In genomic region chr8:84130806-84131205, GRCm38 (mm10) we compare ENCODE assay signal across 9 mouse cellular contexts. TPM values are rescaled to one million over a fixed set of nuclear protein-coding genes. Genes with fewer than 3 reads are reported as not detected.
DNase-seq lines count a peak whose midpoint lies in the region.
"Had no signal": no experiment of that assay in that cellular context is flagged by ENCODE, and none has a peak within 500 bp of the region (broad histone marks: within the 10 kb centered on the region; RNA-seq: fewer than 3 reads in every experiment).

No protein-coding gene starts in this region.

- WGBS in heart, embryonic 10.5 days: 44% methylated on average over 30 of the region's 30 CpGs

- peaks cover 32% of the 10 kb centered on the region for H3K27me3 ChIP-seq in heart, embryonic 10.5 days (ENCODE audit: insufficient read depth, poor library complexity, severe bottlenecking)

- H3K4me1 ChIP-seq in heart, embryonic 10.5 days: peaks cover 28% of the 10 kb centered on the region

- peak; percentile 13 for DNase-seq in heart, adult 8-10 months (ENCODE audit: low spot score)
- DNase-seq in heart, embryonic 10.5 days (ENCODE audit: low spot score): no peak
- DNase-seq in R1 (ENCODE audit: low read depth, low spot score): peak; percentile 58
- DNase-seq in cerebellum, adult 9-11 months: peak; percentile 86
- DNase-seq in kidney, postnatal 14 days: peak; percentile 56
- no peak for DNase-seq in MN1 (ENCODE audit: low spot score)
- DNase-seq in urinary bladder, postnatal 4 days (ENCODE audit: low spot score in 2 of 2): no peak
- no peak for DNase-seq in urinary bladder, adult 2 months (ENCODE audit: low spot score)
- DNase-seq: lung, embryonic 14.5 days had no signal

- no peak overlapping the region for H3K27ac ChIP-seq in heart, embryonic 10.5 days

- H3K4me3 ChIP-seq in heart, embryonic 10.5 days: no peak overlapping the region

- H3K9me3 ChIP-seq in heart, embryonic 10.5 days: no peaks in the 10 kb centered on the region

- H3K36me3 ChIP-seq in heart, embryonic 10.5 days: peaks cover 45% of the 10 kb centered on the region

RNA-seq across cellular contexts. Expression of gene Podnl1, which starts 5.0 kb away (rescaled TPM):
- under 1 TPM in 2 of 4 experiments, not detected in 2; 0.11 TPM for total RNA-seq in heart, adult 8-10 months (2022)
- polyA plus RNA-seq in heart, embryonic 10.5 days (2016; fragmentation: Nextera tagmentation; extraction: Ambion mirVana): 0.05 and 0.10 TPM in 2 replicates
- polyA plus RNA-seq in urinary bladder, adult 2 months (2012; rRNA removed): 0.66 and 1.1 TPM in 2 replicates

RNA-seq across cellular contexts. Expression of gene Cc2d1a, which starts 16.9 kb away (rescaled TPM):
- total RNA-seq in heart, adult 8-10 months (2022): 10 to 100 TPM; 10.9 to 14.6 (median 12.3) TPM
- 19.5 and 19.7 TPM in 2 replicates for polyA plus RNA-seq in heart, embryonic 10.5 days (2016; fragmentation: Nextera tagmentation; extraction: Ambion mirVana)
- polyA plus RNA-seq in urinary bladder, adult 2 months (2012; rRNA removed): 18.5 and 22.3 TPM in 2 replicates

RNA-seq across cellular contexts. Expression of gene 4930432K21Rik, which starts 17.0 kb away (rescaled TPM):
- total RNA-seq in heart, adult 8-10 months (2022): 1 to 10 TPM in 1 of 4 experiments, under 1 TPM in 3; 0.17 to 1.2 (median 0.31) TPM
- polyA plus RNA-seq in heart, embryonic 10.5 days (2016; fragmentation: Nextera tagmentation; extraction: Ambion mirVana): 0.79 and 1.5 TPM in 2 replicates
- 0.62 and 0.74 TPM in 2 replicates for polyA plus RNA-seq in urinary bladder, adult 2 months (2012; rRNA removed)

RNA-seq across cellular contexts. Expression of gene Dcaf15, which starts 26.2 kb away (rescaled TPM):
- 1 to 10 TPM; 6.3 to 8.2 (median 8.0) TPM for total RNA-seq in heart, adult 8-10 months (2022)
- 10.4 and 14.2 TPM in 2 replicates for polyA plus RNA-seq in heart, embryonic 10.5 days (2016; fragmentation: Nextera tagmentation; extraction: Ambion mirVana)
- polyA plus RNA-seq in urinary bladder, adult 2 months (2012; rRNA removed): 20.4 and 26.6 TPM in 2 replicates

RNA-seq across cellular contexts. Expression of gene Nanos3, which starts 54.2 kb away (rescaled TPM):
- 1 to 10 TPM in 3 of 4 experiments, under 1 TPM in 1; 0.98 to 1.7 (median 1.5) TPM for total RNA-seq in heart, adult 8-10 months (2022)
- 1.2 and 2.3 TPM in 2 replicates for polyA plus RNA-seq in heart, embryonic 10.5 days (2016; fragmentation: Nextera tagmentation; extraction: Ambion mirVana)
- 0.13 TPM in 1 of 2 replicates, not detected in the other for polyA plus RNA-seq in urinary bladder, adult 2 months (2012; rRNA removed)

Comparison
In these comparisons a context has a peak if more than half of its experiments do, and no peak if none do; other contexts are left out.
1. DNase-seq: peak in heart, adult 8-10 months (single experiment), R1 (single experiment), cerebellum, adult 9-11 months (single experiment) and kidney, postnatal 14 days (single experiment); none in heart, embryonic 10.5 days (single experiment), MN1 (single experiment), urinary bladder, postnatal 4 days (0 of 2) and urinary bladder, adult 2 months (single experiment).